9 mouse cellular contexts compared by ENCODE assay signal in the genomic region with DNA sequence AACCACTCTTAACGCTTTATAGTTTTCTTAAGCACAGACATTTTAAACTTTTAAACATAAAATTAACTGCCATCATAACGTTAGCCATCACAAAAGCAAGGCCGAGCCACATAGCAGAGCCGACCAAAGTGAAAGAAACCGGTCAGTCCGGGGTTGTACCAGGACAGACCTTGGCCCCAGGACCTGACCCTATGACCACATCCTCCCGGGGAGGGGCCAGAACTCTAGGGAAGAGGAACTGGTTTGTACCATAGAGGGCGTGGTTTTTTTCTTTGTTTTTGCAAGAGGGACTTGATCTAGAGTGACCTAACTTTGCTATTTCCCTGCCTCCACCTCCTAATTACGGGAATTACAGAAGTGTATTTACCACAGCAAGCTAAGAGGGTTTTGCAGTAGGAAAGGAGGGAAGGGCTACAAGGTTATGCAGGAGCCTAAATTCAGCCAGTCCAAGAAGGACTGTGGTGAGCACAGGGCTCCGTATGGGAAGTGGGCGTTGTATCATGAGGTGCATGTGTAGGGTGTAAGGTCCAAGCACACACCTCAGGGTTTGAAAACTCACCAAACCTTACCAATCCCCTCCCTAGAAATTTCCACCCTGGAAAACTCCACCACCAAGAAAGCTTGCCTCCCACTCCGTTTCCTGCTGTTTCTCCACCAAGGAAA. TPM values are rescaled to one million over a fixed set of nuclear protein-coding genes. Genes with fewer than 3 reads are reported as not detected.
A peak's percentile ranks its signal among the peaks of the same experiment; 100 is the strongest.
DNase-seq lines count a peak whose midpoint lies in the region; ATAC-seq and TF ChIP-seq lines count a peak whose summit lies in the region.
"Had no signal": no experiment of that assay in that cellular context is flagged by ENCODE, and none has a peak within 500 bp of the region (broad histone marks: within the 10 kb centered on the region; RNA-seq: fewer than 3 reads in every experiment).

No protein-coding gene starts in this region.

- no peak overlapping the region for H3K9ac ChIP-seq in kidney, embryonic 15.5 days
- no peak overlapping the region for H3K9ac ChIP-seq in heart, postnatal 0 days (replicated peaks; ENCODE audit: low read depth, low read length)
- H3K9ac ChIP-seq in liver, embryonic 16.5 days (ENCODE audit: low read depth, low read length), result no peak overlapping the region
- H3K9ac ChIP-seq in stomach, embryonic 16.5 days (ENCODE audit: low read length), result no peak overlapping the region
- no peak overlapping the region for H3K9ac ChIP-seq in hindbrain, embryonic 14.5 days
- no peak overlapping the region for H3K9ac ChIP-seq in hindbrain, embryonic 16.5 days (ENCODE audit: low read depth, low read length)

- ATAC-seq in kidney, embryonic 15.5 days (replicated peaks; ENCODE audit: low FRiP score), result no peak
- ATAC-seq in heart, postnatal 0 days (ENCODE audit: insufficient read depth, low read depth), result 0 out of 2 replicates have a peak, but pooled peaks have one; percentile 27
- ATAC-seq in liver, embryonic 16.5 days (ENCODE audit: low read depth), result peak; percentile 87
- ATAC-seq in stomach, embryonic 16.5 days (ENCODE audit: insufficient read depth, low FRiP score), result peak; percentile 40; the same call in 1 of the 2 replicates
- no peak for ATAC-seq in hindbrain, embryonic 14.5 days (ENCODE audit: low FRiP score)
- ATAC-seq in hindbrain, embryonic 16.5 days, result no peak

- no peak for TF ChIP-seq EP300 in heart, postnatal 0 days (IDR thresholded peaks at IDR 0.05; ENCODE audit: low read depth)

- no peaks in the 10 kb centered on the region for H3K36me3 ChIP-seq in kidney, embryonic 15.5 days
- no peaks in the 10 kb centered on the region for H3K36me3 ChIP-seq in heart, postnatal 0 days (replicated peaks; ENCODE audit: control insufficient read depth, insufficient read depth, low read length)
- no peaks in the 10 kb centered on the region for H3K36me3 ChIP-seq in liver, embryonic 16.5 days (ENCODE audit: control insufficient read depth, insufficient read depth)
- H3K36me3 ChIP-seq in stomach, embryonic 16.5 days (ENCODE audit: control insufficient read depth, insufficient read depth, low read length), result no peaks in the 10 kb centered on the region
- H3K36me3 ChIP-seq in hindbrain, embryonic 14.5 days (replicated peaks; ENCODE audit: control insufficient read depth, insufficient read depth), result no peaks in the 10 kb centered on the region
- H3K36me3 ChIP-seq in hindbrain, embryonic 16.5 days (ENCODE audit: control insufficient read depth, insufficient read depth, low read length), result no peaks in the 10 kb centered on the region

- no peak overlapping the region for H3K4me2 ChIP-seq in kidney, embryonic 15.5 days
- H3K4me2 ChIP-seq in heart, postnatal 0 days (ENCODE audit: low read depth, low read length), result no peak overlapping the region
- peak overlapping the region; percentile 10; the same call in 1 of the 2 replicates for H3K4me2 ChIP-seq in liver, embryonic 16.5 days (ENCODE audit: low read depth, low read length)
- no peak overlapping the region for H3K4me2 ChIP-seq in stomach, embryonic 16.5 days (ENCODE audit: low read depth, low read length)
- H3K4me2 ChIP-seq in hindbrain, embryonic 14.5 days (replicated peaks), result no peak overlapping the region
- H3K4me2 ChIP-seq in hindbrain, embryonic 16.5 days (ENCODE audit: low read length), result no peak overlapping the region

- WGBS in kidney, embryonic 15.5 days, result 57% methylated on average over 12 of the region's 12 CpGs
- WGBS in heart, postnatal 0 days, result 64% methylated on average over 12 of the region's 12 CpGs
- WGBS in liver, embryonic 16.5 days (ENCODE audit: insufficient replicate concordance), result 28% methylated on average over 12 of the region's 12 CpGs
- 56% methylated on average over 12 of the region's 12 CpGs for WGBS in stomach, embryonic 16.5 days
- 81% methylated on average over 12 of the region's 12 CpGs for WGBS in hindbrain, embryonic 14.5 days
- 77% methylated on average over 12 of the region's 12 CpGs for WGBS in hindbrain, embryonic 16.5 days

- no peaks in the 10 kb centered on the region for H3K27me3 ChIP-seq in kidney, embryonic 15.5 days
- peaks cover 10% of the 10 kb centered on the region for H3K27me3 ChIP-seq in heart, postnatal 0 days (ENCODE audit: control insufficient read depth, insufficient read depth, low read length)
- no peaks in the 10 kb centered on the region for H3K27me3 ChIP-seq in liver, embryonic 16.5 days (ENCODE audit: control insufficient read depth, insufficient read depth, low read depth, low read length)
- H3K27me3 ChIP-seq in stomach, embryonic 16.5 days (ENCODE audit: control insufficient read depth, insufficient read depth, low read length), result no peaks in the 10 kb centered on the region
- H3K27me3 ChIP-seq in hindbrain, embryonic 14.5 days (ENCODE audit: control insufficient read depth, insufficient read depth, low read length), result no peaks in the 10 kb centered on the region
- no peaks in the 10 kb centered on the region for H3K27me3 ChIP-seq in hindbrain, embryonic 16.5 days (replicated peaks; ENCODE audit: control insufficient read depth, insufficient read depth, low read length)

- no peaks in the 10 kb centered on the region for H3K4me1 ChIP-seq in kidney, embryonic 15.5 days
- H3K4me1 ChIP-seq in heart, postnatal 0 days (ENCODE audit: control insufficient read depth, insufficient read depth), result no peaks in the 10 kb centered on the region
- H3K4me1 ChIP-seq in liver, embryonic 16.5 days (ENCODE audit: control insufficient read depth, low read depth, low read length), result no peaks in the 10 kb centered on the region; the same call in none of the 2 replicates
- H3K4me1 ChIP-seq in stomach, embryonic 16.5 days (ENCODE audit: control insufficient read depth, insufficient read depth, low read length), result no peaks in the 10 kb centered on the region
- H3K4me1 ChIP-seq in hindbrain, embryonic 14.5 days (replicated peaks; ENCODE audit: control insufficient read depth, insufficient read depth, low read length), result no peaks in the 10 kb centered on the region
- H3K4me1 ChIP-seq in hindbrain, embryonic 16.5 days (ENCODE audit: control insufficient read depth, insufficient read depth, low read depth, low read length), result no peaks in the 10 kb centered on the region

- H3K4me3 ChIP-seq in kidney, embryonic 15.5 days (replicated peaks), result no peak overlapping the region
- no peak overlapping the region for H3K4me3 ChIP-seq in heart, postnatal 0 days (ENCODE audit: low read depth, low read length)
- no peak overlapping the region for H3K4me3 ChIP-seq in liver, embryonic 16.5 days (ENCODE audit: low read depth, low read length)
- H3K4me3 ChIP-seq in stomach, embryonic 16.5 days (replicated peaks; ENCODE audit: low read length), result no peak overlapping the region
- no peak overlapping the region for H3K4me3 ChIP-seq in hindbrain, embryonic 14.5 days (replicated peaks; ENCODE audit: low read length)
- H3K4me3 ChIP-seq in hindbrain, embryonic 16.5 days (ENCODE audit: low read length), result no peak overlapping the region

- H3K27ac ChIP-seq in kidney, embryonic 15.5 days, result no peak overlapping the region
- H3K27ac ChIP-seq in heart, postnatal 0 days (ENCODE audit: low read depth), result no peak overlapping the region
- H3K27ac ChIP-seq in liver, embryonic 16.5 days (ENCODE audit: low read length), result no peak overlapping the region; the same call in 1 of the 2 replicates
- H3K27ac ChIP-seq in stomach, embryonic 16.5 days (ENCODE audit: low read length), result no peak overlapping the region
- no peak overlapping the region for H3K27ac ChIP-seq in hindbrain, embryonic 14.5 days
- H3K27ac ChIP-seq in hindbrain, embryonic 16.5 days (ENCODE audit: low read depth, low read length), result no peak overlapping the region

- H3K9me3 ChIP-seq in kidney, embryonic 15.5 days (replicated peaks), result no peaks in the 10 kb centered on the region
- no peaks in the 10 kb centered on the region for H3K9me3 ChIP-seq in heart, postnatal 0 days (replicated peaks; ENCODE audit: control insufficient read depth, low read length)
- no peaks in the 10 kb centered on the region for H3K9me3 ChIP-seq in liver, embryonic 16.5 days (replicated peaks; ENCODE audit: control insufficient read depth, low read length)
- no peaks in the 10 kb centered on the region for H3K9me3 ChIP-seq in stomach, embryonic 16.5 days (replicated peaks; ENCODE audit: control insufficient read depth, low read length)
- no peaks in the 10 kb centered on the region for H3K9me3 ChIP-seq in hindbrain, embryonic 14.5 days (ENCODE audit: control insufficient read depth, low read length)
- H3K9me3 ChIP-seq in hindbrain, embryonic 16.5 days (ENCODE audit: control insufficient read depth, low read length), result no peaks in the 10 kb centered on the region

- DNase-seq in kidney, adult 18-20 months, result peak; percentile 67
- DNase-seq in heart, postnatal 0 days (ENCODE audit: low spot score), result peak; percentile 23
- no peak for DNase-seq in hindbrain, embryonic 14.5 days (ENCODE audit: low spot score)
- no peak for DNase-seq in left cerebral cortex, adult 18-20 months (ENCODE audit: low spot score in 2 of 2)

- TF ChIP-seq CTCF in heart, postnatal 0 days (IDR thresholded peaks at IDR 0.05; ENCODE audit: low read depth), result no peak

RNA-seq across cellular contexts. Expression of gene F12, which starts 2.8 kb away (rescaled TPM):
- polyA plus RNA-seq in kidney, embryonic 15.5 days (2015; fragmentation: Nextera tagmentation; extraction: Ambion mirVana), result 0.59 and 2.1 TPM in 2 replicates
- total RNA-seq in heart, postnatal 0 days (2014; rRNA removed; ENCODE audit: low replicate concordance), result 0.12 TPM in 1 of 2 replicates, not detected in the other
- polyA plus RNA-seq in heart, postnatal 0 days (2015; fragmentation: Nextera tagmentation; extraction: Ambion mirVana), result not detected in 2 replicates
- 147 and 184 TPM in 2 replicates for polyA plus RNA-seq in liver, embryonic 16.5 days (2015; fragmentation: Nextera tagmentation; extraction: Ambion mirVana)
- polyA plus RNA-seq in stomach, embryonic 16.5 days (2015; fragmentation: Nextera tagmentation; extraction: Ambion mirVana), result 4.5 and 5.6 TPM in 2 replicates
- polyA plus RNA-seq in hindbrain, embryonic 14.5 days (2014; fragmentation: Nextera tagmentation; extraction: Ambion mirVana), result 0.09 and 0.34 TPM in 2 replicates
- under 1 TPM; 0.33 to 0.68 TPM for total RNA-seq in left cerebral cortex, adult 18-20 months (2021)
- 0.14 and 0.38 TPM in 2 replicates for polyA plus RNA-seq in hindbrain, embryonic 16.5 days (2015; fragmentation: Nextera tagmentation; extraction: Ambion mirVana)

RNA-seq across cellular contexts. Expression of gene Pfn3, which starts 14.3 kb away (rescaled TPM):
- polyA plus RNA-seq in kidney, embryonic 15.5 days (2015; fragmentation: Nextera tagmentation; extraction: Ambion mirVana), result not detected in 2 replicates
- not detected in 2 replicates for total RNA-seq in heart, postnatal 0 days (2014; rRNA removed; ENCODE audit: low replicate concordance)
- polyA plus RNA-seq in heart, postnatal 0 days (2015; fragmentation: Nextera tagmentation; extraction: Ambion mirVana), result not detected in 2 replicates
- polyA plus RNA-seq in liver, embryonic 16.5 days (2015; fragmentation: Nextera tagmentation; extraction: Ambion mirVana), result not detected in 2 replicates
- polyA plus RNA-seq in stomach, embryonic 16.5 days (2015; fragmentation: Nextera tagmentation; extraction: Ambion mirVana), result not detected in 2 replicates
- polyA plus RNA-seq in hindbrain, embryonic 14.5 days (2014; fragmentation: Nextera tagmentation; extraction: Ambion mirVana), result 0.81 and 1.5 TPM in 2 replicates
- total RNA-seq in left cerebral cortex, adult 18-20 months (2021), result not detected
- polyA plus RNA-seq in hindbrain, embryonic 16.5 days (2015; fragmentation: Nextera tagmentation; extraction: Ambion mirVana), result 1.1 and 1.4 TPM in 2 replicates
- polyA plus RNA-seq: large intestine, adult 2 months had no signal

RNA-seq across cellular contexts. Expression of gene Grk6, which starts 15.5 kb away (rescaled TPM):
- 41.6 and 45.9 TPM in 2 replicates for polyA plus RNA-seq in kidney, embryonic 15.5 days (2015; fragmentation: Nextera tagmentation; extraction: Ambion mirVana)
- 27.2 and 44.4 TPM in 2 replicates for total RNA-seq in heart, postnatal 0 days (2014; rRNA removed; ENCODE audit: low replicate concordance)
- 10.7 TPM in 2 replicates for polyA plus RNA-seq in heart, postnatal 0 days (2015; fragmentation: Nextera tagmentation; extraction: Ambion mirVana)
- 10.4 and 12.1 TPM in 2 replicates for polyA plus RNA-seq in liver, embryonic 16.5 days (2015; fragmentation: Nextera tagmentation; extraction: Ambion mirVana)
- 14.6 TPM in 2 replicates for polyA plus RNA-seq in stomach, embryonic 16.5 days (2015; fragmentation: Nextera tagmentation; extraction: Ambion mirVana)
- 41.9 and 42.7 TPM in 2 replicates for polyA plus RNA-seq in hindbrain, embryonic 14.5 days (2014; fragmentation: Nextera tagmentation; extraction: Ambion mirVana)
- 10 to 100 TPM; 63.2 to 64.6 TPM for total RNA-seq in left cerebral cortex, adult 18-20 months (2021)
- 15.8 and 25.0 TPM in 2 replicates for polyA plus RNA-seq in hindbrain, embryonic 16.5 days (2015; fragmentation: Nextera tagmentation; extraction: Ambion mirVana)

RNA-seq across cellular contexts. Expression of gene Slc34a1, which starts 31.4 kb away (rescaled TPM):
- polyA plus RNA-seq in kidney, embryonic 15.5 days (2015; fragmentation: Nextera tagmentation; extraction: Ambion mirVana), result 163 and 180 TPM in 2 replicates
- not detected in 2 replicates for total RNA-seq in heart, postnatal 0 days (2014; rRNA removed; ENCODE audit: low replicate concordance)
- not detected in 2 replicates for polyA plus RNA-seq in heart, postnatal 0 days (2015; fragmentation: Nextera tagmentation; extraction: Ambion mirVana)
- 0.15 TPM in 1 of 2 replicates, not detected in the other for polyA plus RNA-seq in liver, embryonic 16.5 days (2015; fragmentation: Nextera tagmentation; extraction: Ambion mirVana)
- 0.14 and 0.17 TPM in 2 replicates for polyA plus RNA-seq in stomach, embryonic 16.5 days (2015; fragmentation: Nextera tagmentation; extraction: Ambion mirVana)
- 0.14 TPM in 1 of 2 replicates, not detected in the other for polyA plus RNA-seq in hindbrain, embryonic 14.5 days (2014; fragmentation: Nextera tagmentation; extraction: Ambion mirVana)
- total RNA-seq in left cerebral cortex, adult 18-20 months (2021), result not detected
- 0.05 TPM in 1 of 2 replicates, not detected in the other for polyA plus RNA-seq in hindbrain, embryonic 16.5 days (2015; fragmentation: Nextera tagmentation; extraction: Ambion mirVana)

RNA-seq across cellular contexts. Expression of gene Prr7, which starts 34.7 kb away (rescaled TPM):
- polyA plus RNA-seq in kidney, embryonic 15.5 days (2015; fragmentation: Nextera tagmentation; extraction: Ambion mirVana), result 0.70 and 0.75 TPM in 2 replicates
- 3.6 and 8.2 TPM in 2 replicates for total RNA-seq in heart, postnatal 0 days (2014; rRNA removed; ENCODE audit: low replicate concordance)
- 0.08 TPM in 1 of 2 replicates, not detected in the other for polyA plus RNA-seq in heart, postnatal 0 days (2015; fragmentation: Nextera tagmentation; extraction: Ambion mirVana)
- polyA plus RNA-seq in liver, embryonic 16.5 days (2015; fragmentation: Nextera tagmentation; extraction: Ambion mirVana), result not detected in 2 replicates
- 0.22 and 0.26 TPM in 2 replicates for polyA plus RNA-seq in stomach, embryonic 16.5 days (2015; fragmentation: Nextera tagmentation; extraction: Ambion mirVana)
- polyA plus RNA-seq in hindbrain, embryonic 14.5 days (2014; fragmentation: Nextera tagmentation; extraction: Ambion mirVana), result 6.3 and 8.9 TPM in 2 replicates
- 10 to 100 TPM; 66.6 to 70.1 TPM for total RNA-seq in left cerebral cortex, adult 18-20 months (2021)
- polyA plus RNA-seq in hindbrain, embryonic 16.5 days (2015; fragmentation: Nextera tagmentation; extraction: Ambion mirVana), result 4.4 and 4.9 TPM in 2 replicates

Comparison
In these comparisons a context has a peak if more than half of its experiments do, and no peak if none do; other contexts are left out.
1. DNase-seq: peak in kidney, adult 18-20 months (single experiment) and heart, postnatal 0 days (single experiment); none in hindbrain, embryonic 14.5 days (single experiment) and left cerebral cortex, adult 18-20 months (0 of 2).
2. ATAC-seq: peak in heart, postnatal 0 days (single experiment), liver, embryonic 16.5 days (single experiment) and stomach, embryonic 16.5 days (single experiment); none in kidney, embryonic 15.5 days (single experiment), hindbrain, embryonic 14.5 days (single experiment) and hindbrain, embryonic 16.5 days (single experiment).
3. RNA of gene F12, which starts 2.8 kb away (polyA plus RNA-seq): 147 to 184 TPM in liver, embryonic 16.5 days; 4.5 to 5.6 TPM in stomach, embryonic 16.5 days, 0.59 to 2.1 TPM in kidney, embryonic 15.5 days, 0.14 to 0.38 TPM in hindbrain, embryonic 16.5 days, 0.09 to 0.34 TPM in hindbrain, embryonic 14.5 days and not detected in heart, postnatal 0 days; every median in the first group is over 10 times any median in the second.